Mouse (Mus musculus) lung, adult 2 months (tissue): ENCODE measurements around the gene Ndst4.

Source experiments
- CTCF ChIP-seq: fragments of 200-500 bp; IDR thresholded peaks from 2 replicates; pipeline ENCODE4 v1.5.1; 2011; ENCODE audit warnings: mild to moderate bottlenecking, low read length, control low read depth; ENCODE audit not compliant: insufficient read depth
- POLR2A ChIP-seq: fragments of 200-500 bp; IDR thresholded peaks from 2 replicates; pipeline ENCODE4 v1.6.1; 2011; ENCODE audit warnings: low read depth, mild to moderate bottlenecking, control low read depth, low read length, borderline replicate concordance; ENCODE audit errors: extremely low read depth

- TF ChIP-seq POLR2A (no peak), CTCF (no peak)
Observed at GRCm38 (mm10) chr3:125745142-125745496, 341.2 kb downstream of the Ndst4 start.
